Mouse (Mus musculus) embryo, embryonic 10.5 days (tissue): Measurements from ENCODE around the gene Tmem60.

ENCODE experiments used
- DNase-seq: peaks from one replicate; pipeline ENCODE4 v3.0.0-alpha.2; 2015; ENCODE audit warnings: low spot score

Tmem60 gene

GRCm38 (mm10) chr5:20911741-20912140 lies 29.8 kb downstream of the Tmem60 start:
- no peak for DNase-seq

GRCm38 (mm10) chr5:20913372-20914275 lies 31.6 kb downstream of the Tmem60 start:
- peak; percentile 78 for DNase-seq

GRCm38 (mm10) chr5:20918967-20919366 lies 37.0 kb downstream of the Tmem60 start:
- DNase-seq, result no peak

- DNase-seq, result no peak
These were observed 37.6 kb downstream of the Tmem60 start for GRCm38 (mm10) chr5:20919566-20919965.

- no peak for DNase-seq
These were observed 42.6 kb downstream of the Tmem60 start for GRCm38 (mm10) chr5:20924608-20925007.

GRCm38 (mm10) chr5:20925451-20925850 lies 43.5 kb downstream of the Tmem60 start:
- no peak for DNase-seq

- no peak for DNase-seq
These were observed 47.7 kb downstream of the Tmem60 start for GRCm38 (mm10) chr5:20929669-20930151.

- no peak for DNase-seq
These were observed 48.4 kb downstream of the Tmem60 start for GRCm38 (mm10) chr5:20930430-20930829.

- no peak for DNase-seq
These were observed 49.3 kb downstream of the Tmem60 start for GRCm38 (mm10) chr5:20931300-20931699.

GRCm38 (mm10) chr5:20932585-20932984 lies 50.6 kb downstream of the Tmem60 start:
- DNase-seq, result no peak

- no peak for DNase-seq
These were observed 53.9 kb downstream of the Tmem60 start for GRCm38 (mm10) chr5:20935934-20936333.
